Comparison of ENCODE assay signal across 8 mouse cellular contexts in genomic region chr19:46501401-46502068, GRCm38 (mm10). TPM values are rescaled to one million over a fixed set of nuclear protein-coding genes. Genes with fewer than 3 reads are reported as not detected.
DNase-seq lines count a peak whose midpoint lies in the region; ATAC-seq and TF ChIP-seq lines count a peak whose summit lies in the region.

Trim8 (plus strand) TSS chr19:46501702.

- ATAC-seq in heart, embryonic 13.5 days (ENCODE audit: extremely low read depth, insufficient number of reproducible peaks, low FRiP score, low TSS enrichment): 0 out of 2 replicates have a peak, but pooled peaks have one; percentile 14
- ATAC-seq in kidney, postnatal 0 days (replicated peaks; ENCODE audit: low FRiP score, low read depth): peak; percentile 33
- no peak for ATAC-seq in liver, embryonic 12.5 days
- ATAC-seq in stomach, embryonic 14.5 days (ENCODE audit: insufficient number of reproducible peaks, insufficient read depth, low FRiP score, low read depth): peak; percentile 34; the same call in 1 of the 2 replicates

- H3K4me1 ChIP-seq in bone marrow macrophage, adult 2 months (ENCODE audit: control insufficient read depth, insufficient read depth, low read length): peaks cover 10% of the 10 kb centered on the region
- peaks cover 58% of the 10 kb centered on the region for H3K4me1 ChIP-seq in forebrain, embryonic 10.5 days
- H3K4me1 ChIP-seq in heart, embryonic 13.5 days: peaks cover 32% of the 10 kb centered on the region
- peaks cover 19% of the 10 kb centered on the region for H3K4me1 ChIP-seq in kidney, postnatal 0 days (replicated peaks; ENCODE audit: insufficient read depth, low read length)
- H3K4me1 ChIP-seq in liver, embryonic 12.5 days: peaks cover 52% of the 10 kb centered on the region
- peaks cover 23% of the 10 kb centered on the region; the same call in 1 of the 2 replicates for H3K4me1 ChIP-seq in stomach, embryonic 14.5 days (ENCODE audit: control insufficient read depth, insufficient read depth, low read length)

- H3K36me3 ChIP-seq in forebrain, embryonic 10.5 days (replicated peaks): peaks cover 23% of the 10 kb centered on the region
- H3K36me3 ChIP-seq in heart, embryonic 13.5 days: peaks cover 16% of the 10 kb centered on the region
- 0 out of 2 replicates have a peak, but pooled peaks cover 15% of the 10 kb centered on the region for H3K36me3 ChIP-seq in kidney, postnatal 0 days (ENCODE audit: insufficient read depth, low read length)
- peaks cover 15% of the 10 kb centered on the region for H3K36me3 ChIP-seq in liver, embryonic 12.5 days
- peaks cover 9% of the 10 kb centered on the region; the same call in 1 of the 2 replicates for H3K36me3 ChIP-seq in stomach, embryonic 14.5 days (ENCODE audit: control insufficient read depth, insufficient read depth, low read length)

- H3K9me3 ChIP-seq in forebrain, embryonic 10.5 days: no peaks in the 10 kb centered on the region
- H3K9me3 ChIP-seq in heart, embryonic 13.5 days: no peaks in the 10 kb centered on the region
- H3K9me3 ChIP-seq in kidney, postnatal 0 days (replicated peaks; ENCODE audit: low read length): no peaks in the 10 kb centered on the region
- H3K9me3 ChIP-seq in liver, embryonic 12.5 days (replicated peaks): no peaks in the 10 kb centered on the region
- H3K9me3 ChIP-seq in stomach, embryonic 14.5 days (ENCODE audit: control insufficient read depth, low read depth, low read length): no peaks in the 10 kb centered on the region

- peak within 1 kb of the TSS; percentile 99 for H3K9ac ChIP-seq in heart, embryonic 13.5 days
- H3K9ac ChIP-seq in kidney, postnatal 0 days (ENCODE audit: low read depth, low read length): peak within 1 kb of the TSS; percentile 99
- peak within 1 kb of the TSS; percentile 96 for H3K9ac ChIP-seq in liver, embryonic 12.5 days
- peak within 1 kb of the TSS; percentile 98 for H3K9ac ChIP-seq in stomach, embryonic 14.5 days (replicated peaks; ENCODE audit: low read depth, low read length)

- DNase-seq in CD4-positive helper T cell, adult 2 months (ENCODE audit: low read depth, low spot score): peak; percentile 87
- peak; percentile 89 for DNase-seq in forebrain, embryonic 10.5 days (ENCODE audit: extremely low spot score, low spot score)
- DNase-seq in kidney, postnatal 0 days (ENCODE audit: low spot score): peak; percentile 92
- peak; percentile 74 for DNase-seq in naive thymus-derived CD4-positive, alpha-beta T cell, adult 2 months (ENCODE audit: low read depth)

- peak within 1 kb of the TSS; percentile 99 for H3K27ac ChIP-seq in bone marrow macrophage, adult 2 months (ENCODE audit: insufficient read depth, low read depth, low read length)
- H3K27ac ChIP-seq in forebrain, embryonic 10.5 days: peak within 1 kb of the TSS; percentile 99
- H3K27ac ChIP-seq in heart, embryonic 13.5 days (replicated peaks): peak within 1 kb of the TSS; percentile 100
- H3K27ac ChIP-seq in kidney, postnatal 0 days: peak within 1 kb of the TSS; percentile 100
- H3K27ac ChIP-seq in liver, embryonic 12.5 days: peak within 1 kb of the TSS; percentile 99
- H3K27ac ChIP-seq in stomach, embryonic 14.5 days (ENCODE audit: low read length): peak within 1 kb of the TSS; percentile 100

- no peaks in the 10 kb centered on the region for H3K27me3 ChIP-seq in forebrain, embryonic 10.5 days (ENCODE audit: poor library complexity, severe bottlenecking)
- no peaks in the 10 kb centered on the region for H3K27me3 ChIP-seq in heart, embryonic 13.5 days (replicated peaks)
- H3K27me3 ChIP-seq in kidney, postnatal 0 days (ENCODE audit: insufficient read depth, low read length): no peaks in the 10 kb centered on the region
- H3K27me3 ChIP-seq in liver, embryonic 12.5 days (replicated peaks): no peaks in the 10 kb centered on the region
- H3K27me3 ChIP-seq in stomach, embryonic 14.5 days (ENCODE audit: control insufficient read depth, insufficient read depth, low read length): no peaks in the 10 kb centered on the region

- peak within 1 kb of the TSS; percentile 86 for H3K4me3 ChIP-seq in bone marrow macrophage, adult 2 months (ENCODE audit: insufficient read depth, low read length)
- peak within 1 kb of the TSS; percentile 96 for H3K4me3 ChIP-seq in forebrain, embryonic 10.5 days
- peak within 1 kb of the TSS; percentile 79 for H3K4me3 ChIP-seq in heart, embryonic 13.5 days
- peak within 1 kb of the TSS; percentile 96 for H3K4me3 ChIP-seq in kidney, postnatal 0 days (replicated peaks; ENCODE audit: low read depth, low read length)
- H3K4me3 ChIP-seq in liver, embryonic 12.5 days: peak within 1 kb of the TSS; percentile 87
- peak within 1 kb of the TSS; percentile 95 for H3K4me3 ChIP-seq in stomach, embryonic 14.5 days (ENCODE audit: low read depth, low read length)

- TF ChIP-seq POLR2A in bone marrow macrophage, adult 2 months (IDR thresholded peaks at IDR 0.05; ENCODE audit: borderline replicate concordance, low read depth, low read length): no peak

- TF ChIP-seq CTCF in bone marrow macrophage, adult 2 months (IDR thresholded peaks at IDR 0.05; ENCODE audit: low read depth, low read length): no peak
- TF ChIP-seq CTCF in kidney, postnatal 0 days (IDR thresholded peaks at IDR 0.05; ENCODE audit: low read depth): no peak

- WGBS in forebrain, embryonic 10.5 days: under 1% methylated on average over 61 of the region's 64 CpGs
- WGBS in heart, embryonic 13.5 days: under 1% methylated on average over 60 of the region's 64 CpGs
- under 1% methylated on average over 52 of the region's 64 CpGs for WGBS in kidney, postnatal 0 days
- under 1% methylated on average over 41 of the region's 64 CpGs for WGBS in liver, embryonic 12.5 days (ENCODE audit: insufficient replicate concordance)
- 0% methylated on average over 50 of the region's 64 CpGs for WGBS in stomach, embryonic 14.5 days

- H3K4me2 ChIP-seq in heart, embryonic 13.5 days: peak within 1 kb of the TSS; percentile 88
- peak within 1 kb of the TSS; percentile 91 for H3K4me2 ChIP-seq in kidney, postnatal 0 days (ENCODE audit: low read length)
- H3K4me2 ChIP-seq in liver, embryonic 12.5 days: peak within 1 kb of the TSS; percentile 99
- H3K4me2 ChIP-seq in stomach, embryonic 14.5 days (replicated peaks; ENCODE audit: low read depth, low read length): peak within 1 kb of the TSS; percentile 90

RNA-seq across cellular contexts. Expression of gene Trim8, which starts in this region (rescaled TPM):
- polyA plus RNA-seq in bone marrow macrophage, adult 2 months (2012; ENCODE audit: insufficient read depth, insufficient read length, missing spikeins): 66.3 and 69.0 TPM in 2 replicates
- polyA plus RNA-seq in forebrain, embryonic 10.5 days (2016; fragmentation: Nextera tagmentation; extraction: Ambion mirVana): 16.6 and 19.3 TPM in 2 replicates
- polyA plus RNA-seq in heart, embryonic 13.5 days (2015; fragmentation: Nextera tagmentation; extraction: Ambion mirVana): 13.2 and 13.9 TPM in 2 replicates
- 27.8 and 30.5 TPM in 2 replicates for polyA plus RNA-seq in kidney, postnatal 0 days (2015; fragmentation: Nextera tagmentation; extraction: Ambion mirVana)
- 19.0 and 19.5 TPM in 2 replicates for polyA plus RNA-seq in liver, embryonic 12.5 days (2016; fragmentation: Nextera tagmentation; extraction: Ambion mirVana)
- polyA plus RNA-seq in stomach, embryonic 14.5 days (2014; fragmentation: Nextera tagmentation; extraction: Ambion mirVana): 22.3 and 23.5 TPM in 2 replicates
